Mouse (Mus musculus) liver, embryonic 12.5 days (tissue): ENCODE measurements around the gene Cops6. TPM values are rescaled to one million over a fixed set of nuclear protein-coding genes. Genes with fewer than 3 reads are reported as not detected.

Experiments
- ATAC-seq: fragments of 200-750 bp; cut with Nextera tagmentation; 2 replicates; pipeline ENCODE4 v1.8.0; 2017; ENCODE audit warnings: moderate number of reproducible peaks, mild to moderate bottlenecking, moderate library complexity
- H3K27ac ChIP-seq: fragments of 300-500 bp; sonication (generic); 2 replicates; pipeline ENCODE4 v1.5.1; 2016; ENCODE audit warnings: mild to moderate bottlenecking
- H3K27me3 ChIP-seq: fragments of 300-500 bp; sonication (generic); replicated peaks from 2 replicates; pipeline ENCODE4 v1.6.1; 2016; ENCODE audit warnings: mild to moderate bottlenecking, moderate library complexity
- H3K36me3 ChIP-seq: fragments of 300-500 bp; sonication (generic); 2 replicates; pipeline ENCODE4 v1.6.1; 2016; ENCODE audit warnings: mild to moderate bottlenecking, moderate library complexity
- H3K4me1 ChIP-seq: fragments of 300-500 bp; sonication (generic); 2 replicates; pipeline ENCODE4 v1.6.1; 2016
- H3K4me2 ChIP-seq: fragments of 300-500 bp; sonication (generic); 2 replicates; pipeline ENCODE4 v1.6.1; 2016; ENCODE audit warnings: mild to moderate bottlenecking, moderate library complexity
- H3K4me3 ChIP-seq: fragments of 300-500 bp; sonication (generic); 2 replicates; pipeline ENCODE4 v1.5.1; 2016; ENCODE audit warnings: mild to moderate bottlenecking, moderate library complexity
- H3K9ac ChIP-seq: fragments of 300-500 bp; sonication (generic); 2 replicates; pipeline ENCODE4 v1.6.1; 2016; ENCODE audit warnings: mild to moderate bottlenecking, moderate library complexity
- H3K9me3 ChIP-seq: fragments of 300-500 bp; sonication (generic); replicated peaks from 2 replicates; pipeline ENCODE4 v1.6.1; 2016; ENCODE audit warnings: mild to moderate bottlenecking, moderate library complexity
- WGBS: fragments of 180-500 bp; shearing (Covaris S2); methylation state at CpG from one replicate; pipeline ENCODE4 v1.1.7; 2016; ENCODE audit not compliant: insufficient replicate concordance; 5-methylcytosine and 5-hydroxymethylcytosine counted together
- microRNA counts: library from miRNA; unstranded; fragments of <30 nt; microRNA quantifications from one replicate; lab custom pipeline; 2017
- microRNA-seq: library from miRNA; unstranded; fragments of <30 nt; microRNA quantifications from one replicate; pipeline ENCODE4, GENCODE M21; 2017
- polyA plus RNA-seq: library from polyadenylated mRNA; unstranded; fragments of >200 nt; fragmentation: Nextera tagmentation; extraction: Ambion mirVana; gene quantifications from 2 replicates; pipeline ENCODE4 v1.2.1, GENCODE M21; 2016

The Cops6 gene
- polyA plus RNA-seq, 1 experiment from 2014 or later = 191 TPM

DNA sequence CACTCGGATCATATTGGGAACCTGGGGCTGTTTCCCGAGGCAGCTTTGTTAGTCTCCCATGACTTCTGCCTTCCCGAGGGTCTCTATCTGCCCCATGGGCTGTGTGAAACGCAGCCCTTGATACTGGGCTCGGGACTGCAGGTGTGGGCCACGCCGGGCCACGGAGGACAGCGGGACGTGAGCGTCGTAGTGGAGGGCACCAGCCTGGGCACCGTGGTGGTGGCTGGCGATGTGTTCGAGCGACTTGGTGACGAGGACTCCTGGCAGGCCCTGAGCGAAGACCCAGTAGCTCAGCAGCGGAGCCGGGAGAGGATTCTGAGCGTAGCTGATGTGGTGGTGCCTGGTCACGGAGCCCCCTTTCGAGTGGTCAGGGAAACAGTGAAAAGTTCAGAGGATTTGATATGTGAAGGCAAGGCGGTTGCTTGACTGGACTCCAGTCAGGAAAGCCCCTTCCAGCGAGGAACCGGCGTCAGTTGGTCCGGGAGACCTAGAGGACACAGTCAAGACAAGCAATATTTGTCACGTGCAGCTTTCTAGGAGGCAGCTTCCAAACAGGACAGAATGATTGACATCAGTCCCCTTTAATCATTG is 34.0 kb downstream of the Cops6 start:
- Histone ChIP-seq H3K9me3 (no peaks in the 10 kb centered on the region), H3K27me3 (no peaks in the 10 kb centered on the region), H3K4me3 (peak overlapping the region; percentile 78), H3K36me3 (peaks cover 35% of the 10 kb centered on the region), H3K4me1 (peaks cover 20% of the 10 kb centered on the region), H3K9ac (peak overlapping the region; percentile 89), H3K4me2 (peak overlapping the region; percentile 99), H3K27ac (peak overlapping the region; percentile 80)
- WGBS = 2% methylated on average over 29 of the region's 29 CpGs
- ATAC-seq = peak; percentile 58

DNA sequence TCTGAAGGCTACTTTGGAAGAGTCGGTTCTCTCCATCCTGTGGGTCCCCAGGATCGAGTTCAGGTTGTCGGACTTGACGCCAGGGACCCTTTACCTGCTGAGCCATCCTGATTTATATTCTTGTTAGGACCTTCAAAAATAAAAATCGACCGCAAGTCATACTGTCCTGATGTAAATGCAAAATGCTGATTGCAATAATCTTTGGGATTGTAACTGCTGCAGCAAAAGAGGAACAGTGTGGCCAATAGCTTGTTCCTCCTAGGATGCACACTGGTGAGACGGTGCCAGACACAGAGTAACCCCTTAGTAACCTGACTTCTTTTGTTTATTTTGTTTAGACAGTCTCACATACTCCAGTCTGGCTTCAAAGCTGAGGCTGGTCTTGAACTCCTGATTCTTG is 34.6 kb downstream of the Cops6 start:
- no peak for ATAC-seq
- H3K9ac ChIP-seq = no peak overlapping the region
- peaks cover 20% of the 10 kb centered on the region for H3K4me1 ChIP-seq
- WGBS = 67% methylated on average over 7 of the region's 7 CpGs
- peaks cover 29% of the 10 kb centered on the region for H3K36me3 ChIP-seq
- peak overlapping the region; percentile 78 for H3K4me3 ChIP-seq
- peak overlapping the region; percentile 99 for H3K4me2 ChIP-seq
- no peak overlapping the region for H3K27ac ChIP-seq
- H3K27me3 ChIP-seq = no peaks in the 10 kb centered on the region
- no peaks in the 10 kb centered on the region for H3K9me3 ChIP-seq

DNA sequence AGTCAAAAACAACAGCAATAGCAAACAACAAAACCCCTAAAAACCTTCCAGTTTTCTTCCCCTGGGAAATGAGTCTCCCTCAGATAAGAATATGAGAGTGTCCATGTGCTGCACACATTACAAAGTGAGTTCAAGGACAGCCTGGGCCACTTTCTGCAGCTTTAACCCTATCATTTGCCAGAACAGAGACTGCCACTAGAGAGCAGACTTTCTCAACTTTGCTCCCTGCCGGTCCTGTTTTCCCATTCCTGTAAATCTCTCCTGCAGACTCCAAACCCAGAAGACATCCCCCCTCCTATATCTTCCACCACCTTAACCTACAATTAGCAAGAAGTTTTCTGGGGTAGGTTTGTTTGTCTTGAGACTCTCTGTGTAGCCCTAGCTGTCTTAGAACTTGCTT is 38.7 kb downstream of the Cops6 start:
- Histone ChIP-seq H3K9ac (no peak overlapping the region), H3K27ac (no peak overlapping the region), H3K4me1 (peaks cover 11% of the 10 kb centered on the region), H3K36me3 (no peaks in the 10 kb centered on the region), H3K9me3 (peaks cover 5% of the 10 kb centered on the region; the same call in 1 of the 2 replicates), H3K27me3 (no peaks in the 10 kb centered on the region), H3K4me3 (no peak overlapping the region), H3K4me2 (no peak overlapping the region)
- no peak for ATAC-seq
- WGBS = 9% methylated on average over 1 of the region's 1 CpGs

GRCm38 (mm10) chr5:138202086-138202485 is 41.2 kb downstream of the Cops6 start:
- WGBS = 73% methylated on average over 3 of the region's 3 CpGs
- Histone ChIP-seq H3K9me3 (peaks cover 8% of the 10 kb centered on the region; the same call in 1 of the 2 replicates), H3K9ac (no peak overlapping the region), H3K4me1 (no peaks in the 10 kb centered on the region), H3K4me3 (no peak overlapping the region), H3K4me2 (no peak overlapping the region), H3K36me3 (no peaks in the 10 kb centered on the region), H3K27me3 (no peaks in the 10 kb centered on the region), H3K27ac (no peak overlapping the region)
- ATAC-seq = no peak

- no peaks in the 10 kb centered on the region for H3K27me3 ChIP-seq
- H3K4me3 ChIP-seq = no peak overlapping the region
- no peaks in the 10 kb centered on the region for H3K36me3 ChIP-seq
- H3K27ac ChIP-seq = no peak overlapping the region
- ATAC-seq = no peak
- peaks cover 8% of the 10 kb centered on the region; the same call in 1 of the 2 replicates for H3K9me3 ChIP-seq
- H3K4me2 ChIP-seq = no peak overlapping the region
- WGBS = 65% methylated on average over 1 of the region's 1 CpGs
- H3K4me1 ChIP-seq = no peaks in the 10 kb centered on the region
- H3K9ac ChIP-seq = no peak overlapping the region
Observed at GRCm38 (mm10) chr5:138207253-138207652, 46.4 kb downstream of the Cops6 start.

DNA sequence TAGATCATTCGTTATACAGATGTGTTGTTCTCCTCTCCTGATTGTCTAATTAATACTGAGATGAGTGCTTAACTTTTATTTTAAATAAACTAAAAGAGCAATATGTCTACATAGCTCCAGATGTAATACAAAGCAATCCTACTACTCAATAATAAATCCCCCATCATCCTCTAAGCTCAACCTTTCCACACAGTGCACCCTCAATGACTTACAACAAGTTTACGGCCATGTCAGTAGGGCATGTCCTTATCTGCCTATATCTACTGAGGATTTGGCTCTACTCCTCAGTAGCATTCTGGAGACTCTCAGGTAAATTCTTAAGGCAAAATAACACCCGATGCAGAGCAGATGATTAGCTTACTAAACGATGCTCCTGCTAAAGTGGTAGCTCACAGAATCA is 47.0 kb downstream of the Cops6 start:
- Histone ChIP-seq H3K36me3 (no peaks in the 10 kb centered on the region), H3K4me2 (no peak overlapping the region), H3K9ac (no peak overlapping the region), H3K4me3 (no peak overlapping the region), H3K9me3 (peaks cover 8% of the 10 kb centered on the region; the same call in 1 of the 2 replicates), H3K4me1 (no peaks in the 10 kb centered on the region), H3K27me3 (no peaks in the 10 kb centered on the region), H3K27ac (no peak overlapping the region)
- no peak for ATAC-seq
- WGBS = 66% methylated on average over 4 of the region's 4 CpGs

MicroRNAs encoded within 50 kb of the gene (microRNA counts, 519-probe panel; counts per million panel counts)
- microRNA mmu-miR-106b (lab: Ali Mortazavi, UCI) = 5,348 counts per million, percentile 87 among the panel's probes with 10 or more counts
- microRNA mmu-miR-25 (lab: Ali Mortazavi, UCI) = 8,149 counts per million, percentile 99 among the panel's probes with 10 or more counts
- microRNA mmu-miR-93 (lab: Ali Mortazavi, UCI) = 6,088 counts per million, percentile 92 among the panel's probes with 10 or more counts

Small RNA genes within 50 kb of the gene (microRNA-seq; reads per million reads assigned to microRNA genes)
- gene Mir106b = 13,254 reads per million, percentile 95 among the genes with 10 or more reads in this experiment
- gene Mir25 = 1,463 reads per million, percentile 78 among the genes with 10 or more reads in this experiment
- gene Mir93 = 23,269 reads per million, percentile 97 among the genes with 10 or more reads in this experiment

Other genes starting within 250 kb of the Cops6 start
- gene Cyp3a13, start 239.5 kb upstream of the Cops6 start, polyA plus RNA-seq = 1.0 and 1.3 TPM in 2 replicates
- gene Gjc3, start 198.0 kb upstream of the Cops6 start, polyA plus RNA-seq = not detected in 2 replicates
- gene Azgp1, start 179.6 kb upstream of the Cops6 start, polyA plus RNA-seq = not detected in 2 replicates
- gene Smok3a, start 139.8 kb upstream of the Cops6 start, polyA plus RNA-seq = not detected in 2 replicates
- not detected in 2 replicates for gene Smok3b, start 139.6 kb upstream of the Cops6 start, polyA plus RNA-seq
- not detected in 2 replicates for gene Smok3c, start 107.9 kb upstream of the Cops6 start, polyA plus RNA-seq
- 7.3 and 8.2 TPM in 2 replicates for gene Zkscan1, start 76.0 kb upstream of the Cops6 start, polyA plus RNA-seq
- gene Zscan21, start 44.2 kb upstream of the Cops6 start, polyA plus RNA-seq = 19.0 and 19.6 TPM in 2 replicates
- gene Zfp113, start 5.3 kb upstream of the Cops6 start, polyA plus RNA-seq = 4.8 and 5.7 TPM in 2 replicates
- gene Ap4m1, start 10.9 kb downstream of the Cops6 start, polyA plus RNA-seq = 7.9 and 8.3 TPM in 2 replicates
- gene Mcm7, start 11.4 kb downstream of the Cops6 start, polyA plus RNA-seq = 268 and 271 TPM in 2 replicates
- 58.0 and 58.2 TPM in 2 replicates for gene Taf6, start 26.4 kb downstream of the Cops6 start, polyA plus RNA-seq
- 20.3 and 21.3 TPM in 2 replicates for gene Cnpy4, start 26.4 kb downstream of the Cops6 start, polyA plus RNA-seq
- 4.3 TPM in 2 replicates for gene Mblac1, start 33.2 kb downstream of the Cops6 start, polyA plus RNA-seq
- not detected in 2 replicates for gene Nxpe5, start 64.8 kb downstream of the Cops6 start, polyA plus RNA-seq
- 31.3 and 31.8 TPM in 2 replicates for gene Lamtor4, start 94.4 kb downstream of the Cops6 start, polyA plus RNA-seq
- 8.7 and 8.9 TPM in 2 replicates for gene BC037034, start 103.0 kb downstream of the Cops6 start, polyA plus RNA-seq
- gene Gal3st4, start 111.8 kb downstream of the Cops6 start, polyA plus RNA-seq = 0.18 and 0.32 TPM in 2 replicates
- gene Gm43720, start 118.9 kb downstream of the Cops6 start, polyA plus RNA-seq = 0.04 TPM in 1 of 2 replicates, not detected in the other
- 2.4 and 2.5 TPM in 2 replicates for gene Gpc2, start 118.9 kb downstream of the Cops6 start, polyA plus RNA-seq
- gene Stag3, start 119.2 kb downstream of the Cops6 start, polyA plus RNA-seq = 3.1 and 3.9 TPM in 2 replicates
- gene Pvrig, start 180.9 kb downstream of the Cops6 start, polyA plus RNA-seq = 0.23 and 0.41 TPM in 2 replicates